9 mouse cellular contexts compared by ENCODE assay signal in the genomic region with DNA sequence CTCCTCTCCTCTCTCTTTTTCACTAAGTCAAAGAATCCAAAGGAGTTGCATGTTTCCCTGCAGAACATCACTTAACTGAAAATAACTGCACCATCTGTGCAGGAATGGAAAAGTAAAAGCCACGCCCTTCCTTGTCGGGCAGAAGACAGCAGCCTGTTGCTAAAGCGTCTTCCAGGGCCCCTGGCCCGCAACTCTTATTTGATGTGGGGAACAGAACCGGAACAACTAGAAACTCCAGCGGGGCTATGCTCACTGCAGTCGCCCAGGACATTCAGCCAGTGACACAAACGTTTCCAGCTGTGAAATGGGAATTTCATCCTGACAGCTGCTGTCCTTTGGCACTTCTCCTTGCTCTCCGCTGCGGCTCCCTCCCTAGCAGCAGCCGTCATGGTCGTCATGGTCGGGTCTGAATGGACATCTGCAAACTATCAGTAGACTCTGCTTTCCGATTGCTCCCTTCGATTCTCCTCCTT.
DNase-seq lines count a peak whose midpoint lies in the region; ATAC-seq lines count a peak whose summit lies in the region.
"Had no signal": no experiment of that assay in that cellular context is flagged by ENCODE, and none has a peak within 500 bp of the region (broad histone marks: within the 10 kb centered on the region; RNA-seq: fewer than 3 reads in every experiment).

No protein-coding gene starts in this region.

- no peak for DNase-seq in frontal cortex, postnatal 10 days (ENCODE audit: low spot score in 2 of 2)
- peak; percentile 58 for DNase-seq in right cerebral cortex, postnatal 10 days (ENCODE audit: low spot score in 2 of 2)
- DNase-seq in right cerebral cortex, postnatal 14 days = no peak
- peak; percentile 50 to 56 for DNase-seq in left cerebral cortex, postnatal 36 days (ENCODE audit: low spot score in 2 of 2)
- DNase-seq in thymus, postnatal 25 days = peak; percentile 31
- DNase-seq in adrenal gland, adult (ENCODE audit: inconsistent age in 2 of 2, low spot score in 1 of 2) = no peak
- no peak for DNase-seq in spleen, postnatal 4 days (ENCODE audit: low spot score in 2 of 2)
- DNase-seq: adrenal gland, postnatal 36 days had no signal

- intact Hi-C loops in left cerebral cortex, postnatal 36 days (cut with DNase I) = no loop called here

- peak; percentile 80 for ATAC-seq in frontal cortex, adult (ENCODE audit: low TSS enrichment)

Comparison
In these comparisons a context has a peak if more than half of its experiments do, and no peak if none do; other contexts are left out.
1. DNase-seq: peak in right cerebral cortex, postnatal 10 days (2 of 2), left cerebral cortex, postnatal 36 days (2 of 2) and thymus, postnatal 25 days (single experiment); none in frontal cortex, postnatal 10 days (0 of 2), right cerebral cortex, postnatal 14 days (single experiment), adrenal gland, adult (0 of 2) and spleen, postnatal 4 days (0 of 2).